Mouse (Mus musculus) 416B (cell line): ENCODE data around the gene Nlk.
A peak's percentile ranks its signal among the peaks of the same experiment; 100 is the strongest.

Source experiments
- DNase-seq: peaks from one replicate; pipeline ENCODE4 v3.0.0; 2011; ENCODE audit warnings: low read depth

Nlk gene

DNA sequence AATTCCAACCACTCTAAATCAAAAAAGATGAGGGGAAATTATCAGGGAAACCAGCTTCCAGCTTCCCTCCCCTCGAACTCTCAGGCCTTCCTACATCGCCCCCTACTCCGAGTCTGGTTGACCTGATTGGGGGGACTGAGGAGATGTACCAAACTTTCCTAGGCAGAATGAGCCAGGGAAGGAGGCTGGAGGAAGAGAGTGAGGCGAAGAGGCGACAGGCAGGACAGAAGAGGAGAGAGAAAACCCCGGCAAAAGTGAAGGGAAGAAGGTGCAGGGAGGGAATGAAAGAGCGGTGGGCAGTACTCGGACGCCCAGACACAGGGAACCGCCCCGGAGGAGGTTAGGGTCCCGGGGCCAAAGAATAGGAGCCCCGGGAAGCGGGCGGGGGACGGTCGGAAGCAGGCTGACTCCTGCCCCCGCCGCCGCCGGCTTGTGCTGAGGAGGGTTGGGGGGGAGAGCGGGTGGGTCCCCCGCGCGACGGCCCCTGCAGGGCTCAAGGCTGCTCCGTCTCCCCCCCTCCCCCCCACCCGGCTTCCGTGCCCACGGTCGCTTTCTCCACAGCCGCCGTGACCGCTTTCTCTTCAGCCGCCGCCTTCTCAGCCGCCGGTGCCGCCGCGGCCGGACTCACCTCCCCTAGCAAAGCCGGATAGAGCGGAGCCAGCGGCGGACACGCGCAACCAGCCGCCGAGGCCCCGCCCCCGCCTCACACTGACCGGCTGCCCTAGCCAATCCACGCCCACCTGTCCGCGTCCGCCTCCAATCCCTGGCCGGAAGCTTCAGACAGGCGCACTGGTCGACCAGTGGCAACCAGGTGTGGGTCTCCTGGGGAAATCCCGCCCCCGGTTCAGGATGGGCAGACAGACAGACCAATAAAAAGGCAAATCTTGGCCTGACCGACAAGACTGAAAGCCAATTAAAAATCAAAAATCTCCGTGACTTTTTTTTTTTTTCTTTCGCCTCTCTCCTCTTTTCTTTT, at the start of gene Nlk:
TSS of gene Nlk (minus strand) at position 597 of the 976 bp plus-strand sequence.
- DNase-seq: peak; percentile 99

DNA sequence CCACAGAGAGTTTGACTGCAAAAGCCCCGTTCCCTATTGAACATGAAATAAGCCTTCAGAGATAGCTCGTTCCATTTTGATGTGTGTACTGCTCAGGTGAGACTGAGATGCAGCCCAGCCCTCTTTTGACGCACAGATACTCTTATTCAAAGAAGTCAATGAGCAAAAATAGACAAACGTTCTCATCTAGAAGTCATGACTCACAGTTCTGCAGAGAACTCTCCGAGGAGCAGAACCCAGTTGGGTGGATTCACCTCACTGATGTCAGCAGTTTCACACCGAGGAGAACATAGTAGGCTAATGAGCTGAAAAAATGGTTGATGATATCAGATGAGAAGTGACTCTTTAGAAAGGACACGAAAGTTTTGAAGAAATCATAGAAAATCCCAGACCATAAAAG, 49.1 kb upstream of the Nlk start:
- DNase-seq: no peak

DNA sequence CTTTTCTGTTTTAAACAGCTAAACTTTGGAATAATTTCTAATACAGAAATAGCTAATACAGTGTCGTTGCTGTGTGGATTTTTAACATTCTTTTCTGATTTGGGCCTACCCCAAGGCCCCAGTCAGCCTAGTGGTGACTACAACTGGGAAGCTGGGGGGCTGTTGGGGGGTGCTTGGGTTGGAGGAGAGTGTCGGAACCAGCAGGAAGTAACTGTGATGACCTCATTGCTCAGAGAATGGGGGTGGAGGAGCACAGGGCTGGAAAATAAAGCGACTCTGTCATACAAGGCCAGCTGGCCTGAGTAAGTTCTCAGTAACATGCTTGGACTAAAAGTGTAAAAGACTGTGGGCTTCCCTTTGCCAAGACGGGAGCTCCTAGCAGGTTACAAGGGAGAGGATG, 48.3 kb upstream of the Nlk start:
- peak; percentile 19 for DNase-seq

DNA sequence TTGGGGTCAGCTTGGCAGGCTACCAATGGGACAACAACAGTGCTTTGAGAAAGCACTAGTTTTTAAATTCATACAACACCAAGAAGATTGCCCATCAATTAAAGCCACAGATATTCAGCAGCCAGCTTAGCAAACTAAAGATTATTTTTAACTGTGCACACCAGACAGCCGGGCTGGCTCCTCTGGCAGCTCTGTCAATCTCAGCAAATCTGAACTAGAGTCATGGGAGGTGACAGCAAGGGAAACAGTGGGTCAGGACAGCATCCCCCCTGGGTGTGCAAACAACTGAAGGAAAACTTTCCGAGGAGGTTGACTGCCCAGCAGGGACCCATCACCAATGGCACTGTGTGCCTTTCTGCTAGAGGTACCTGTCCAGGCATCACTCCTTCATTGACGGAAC, 45.3 kb upstream of the Nlk start:
- no peak for DNase-seq

DNA sequence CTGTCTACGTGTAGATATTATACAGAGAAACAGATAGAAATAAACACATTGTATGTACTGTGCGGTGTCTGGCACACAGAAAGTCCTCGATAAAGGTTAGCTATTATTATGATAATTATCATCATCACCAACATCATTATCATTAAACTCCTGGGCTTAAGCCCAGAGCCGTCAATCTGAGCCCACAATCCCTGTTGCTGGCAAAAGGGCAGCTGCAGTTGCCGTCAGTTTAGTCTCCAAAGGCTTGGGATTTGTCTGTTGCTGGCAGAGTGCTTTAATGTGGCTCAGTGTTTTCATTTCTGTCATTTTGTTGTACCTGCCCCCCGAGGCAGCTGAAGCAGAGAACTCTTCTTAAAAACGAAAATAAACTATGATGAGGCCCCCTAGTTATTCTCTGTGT, 44.8 kb upstream of the Nlk start:
- DNase-seq: no peak

DNA sequence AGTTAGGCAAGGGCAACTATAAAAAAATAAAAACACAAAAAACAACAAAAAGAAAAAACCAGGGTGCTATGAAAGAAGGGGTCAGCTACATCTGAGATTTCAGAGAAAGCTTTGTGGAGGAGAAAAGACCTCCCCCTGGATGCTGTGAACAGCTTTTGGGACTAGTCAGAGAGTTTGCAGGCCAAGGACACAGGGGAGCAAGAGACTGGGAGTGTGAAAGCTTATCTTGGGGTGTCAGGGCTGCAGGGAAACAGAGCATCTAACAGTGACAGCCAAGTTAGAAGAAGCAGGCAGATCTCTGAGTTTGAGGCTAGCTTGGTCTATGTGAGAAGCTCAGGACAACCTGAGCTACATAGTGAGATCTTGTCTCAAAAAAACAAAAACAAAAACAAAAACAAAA, 42.2 kb upstream of the Nlk start:
- DNase-seq: no peak

DNA sequence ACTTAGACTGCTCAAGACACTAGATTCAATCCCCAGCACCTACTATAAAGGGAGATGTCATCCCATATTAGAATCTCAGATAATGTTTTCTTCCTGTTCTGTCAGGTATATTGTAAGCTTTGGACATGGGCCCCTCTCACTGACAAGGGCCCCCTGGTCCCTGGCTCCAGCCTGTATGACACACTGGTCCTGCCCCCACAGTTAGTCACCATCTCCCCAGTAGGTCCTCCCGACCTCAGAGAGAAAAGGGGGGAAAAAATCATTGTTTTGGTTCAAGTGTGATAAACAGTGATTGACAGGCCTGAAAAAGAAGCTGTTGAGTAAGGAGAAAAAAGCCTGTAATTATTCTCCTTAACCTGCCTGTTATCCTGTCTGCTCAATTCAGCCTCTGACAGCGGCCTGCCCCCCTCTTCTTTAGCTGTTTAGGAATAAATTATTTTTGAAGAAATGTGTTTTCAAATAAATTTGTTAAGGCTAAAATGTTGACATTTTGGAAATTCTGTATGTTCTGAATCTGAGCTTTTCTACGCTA, 39.8 kb upstream of the Nlk start:
- DNase-seq: no peak

DNA sequence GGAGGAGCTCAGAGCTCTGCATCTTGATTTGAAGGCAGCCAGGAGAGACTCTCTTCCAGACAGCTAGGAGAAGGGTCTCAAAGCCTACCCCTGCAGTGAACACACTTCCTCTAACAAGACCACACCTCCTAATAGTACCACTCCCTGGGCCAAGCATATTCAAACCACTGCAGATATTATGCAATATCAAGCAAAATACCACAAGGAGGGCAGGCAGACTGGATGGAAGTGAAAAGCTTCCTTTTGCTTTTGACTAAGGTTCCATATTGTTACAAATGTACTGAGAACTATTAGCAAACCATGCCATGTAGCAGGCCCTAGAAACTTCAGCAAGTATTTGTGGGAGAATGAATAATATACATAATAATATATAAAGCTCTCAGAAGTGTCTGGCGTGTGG, 38.0 kb upstream of the Nlk start:
- peak; percentile 43 for DNase-seq

DNA sequence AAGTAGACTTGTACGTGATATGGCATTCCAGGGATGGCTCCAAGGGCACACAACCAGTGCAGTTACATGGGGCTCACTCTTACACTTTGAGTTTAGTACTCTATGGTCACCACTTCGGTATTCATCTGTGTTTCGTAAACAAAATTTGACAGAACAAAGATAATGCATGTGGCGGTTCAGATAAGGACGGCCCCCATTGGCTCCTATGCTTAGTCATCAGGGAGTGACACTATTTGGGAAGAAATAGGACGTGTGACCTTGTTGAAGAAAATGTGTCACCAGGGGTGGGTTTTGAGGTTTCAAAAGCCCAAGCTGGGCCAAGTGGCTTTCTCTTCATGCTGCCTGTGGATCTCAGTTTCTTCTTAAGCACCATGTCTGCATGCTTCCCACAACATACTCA, 35.4 kb upstream of the Nlk start:
- DNase-seq: peak; percentile 37

DNA sequence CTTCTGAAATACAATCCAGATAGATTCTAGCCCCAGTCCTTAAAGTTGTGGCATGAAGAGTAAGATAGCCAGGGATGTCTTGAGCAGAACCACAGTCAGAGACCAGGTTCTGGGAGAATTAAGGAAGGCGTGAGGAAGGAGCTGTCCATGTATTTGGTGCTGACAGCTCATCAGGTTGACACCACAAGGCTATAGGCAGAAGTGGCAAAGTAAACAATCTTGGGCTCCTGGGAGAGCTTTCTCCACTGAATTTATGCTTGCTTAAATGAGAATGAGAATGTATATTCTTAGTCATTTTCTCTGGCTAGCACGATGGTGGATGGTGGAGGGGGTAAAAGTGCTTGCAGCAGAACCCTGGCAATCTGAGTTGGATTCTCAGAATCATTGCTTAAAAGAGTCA, 33.7 kb upstream of the Nlk start:
- DNase-seq: peak; percentile 53

DNA sequence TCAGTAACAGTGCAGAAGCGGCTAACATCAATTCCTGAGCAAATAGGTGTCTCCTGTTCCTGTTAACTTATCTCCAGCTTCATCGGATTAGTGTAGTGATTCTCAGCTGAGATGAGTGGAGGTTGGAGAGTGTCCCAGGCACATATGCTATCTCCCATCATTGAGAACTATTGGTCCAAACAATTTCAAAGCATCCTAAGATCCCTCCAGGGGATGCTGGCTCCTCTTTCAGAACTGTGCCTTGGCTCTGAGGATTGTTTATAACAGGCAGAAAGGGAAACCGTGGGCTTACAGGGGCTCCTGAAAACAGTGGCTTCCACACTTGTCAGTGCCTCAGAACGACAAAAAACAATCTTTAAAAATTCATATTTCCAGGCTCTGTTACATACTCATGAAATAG, 30.9 kb upstream of the Nlk start:
- DNase-seq: no peak

DNA sequence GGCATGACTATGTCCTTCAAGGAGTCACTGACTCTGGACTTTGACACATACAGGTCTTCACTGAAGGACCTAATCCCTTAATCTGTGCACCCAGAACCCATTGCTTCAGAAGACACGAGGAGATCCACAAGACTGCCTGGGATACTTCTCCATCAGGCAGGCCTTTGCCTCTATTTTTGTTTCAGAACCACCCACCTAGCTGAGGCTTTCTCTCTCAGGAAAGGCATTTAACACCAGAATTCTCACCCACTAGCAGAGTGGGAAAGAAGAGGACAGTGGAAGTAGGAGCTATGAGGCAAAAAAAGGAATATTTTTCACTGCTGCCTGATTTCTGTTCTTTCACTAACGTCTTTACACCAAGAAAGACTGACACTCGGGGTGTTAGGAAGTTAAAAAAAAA, 29.2 kb upstream of the Nlk start:
- DNase-seq: no peak

DNA sequence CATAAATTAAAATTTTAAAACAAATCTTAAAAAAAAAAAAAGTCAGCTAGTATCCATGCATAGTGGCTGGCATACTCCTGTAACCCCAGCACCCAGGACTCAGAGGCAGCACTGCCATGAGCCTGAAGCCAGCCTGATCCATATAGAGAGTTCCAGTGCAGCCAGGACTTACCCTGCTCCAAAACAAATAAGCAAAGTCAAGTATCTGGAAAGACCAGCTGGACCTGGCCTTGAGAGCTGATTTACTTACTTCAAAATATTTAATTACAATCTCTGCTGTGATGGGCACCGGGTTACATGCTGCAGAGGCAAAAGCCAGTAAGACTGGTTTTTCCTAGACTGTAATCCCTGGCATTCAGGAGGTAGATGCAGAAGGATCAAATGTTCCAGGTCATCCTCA, 27.6 kb upstream of the Nlk start:
- no peak for DNase-seq

DNA sequence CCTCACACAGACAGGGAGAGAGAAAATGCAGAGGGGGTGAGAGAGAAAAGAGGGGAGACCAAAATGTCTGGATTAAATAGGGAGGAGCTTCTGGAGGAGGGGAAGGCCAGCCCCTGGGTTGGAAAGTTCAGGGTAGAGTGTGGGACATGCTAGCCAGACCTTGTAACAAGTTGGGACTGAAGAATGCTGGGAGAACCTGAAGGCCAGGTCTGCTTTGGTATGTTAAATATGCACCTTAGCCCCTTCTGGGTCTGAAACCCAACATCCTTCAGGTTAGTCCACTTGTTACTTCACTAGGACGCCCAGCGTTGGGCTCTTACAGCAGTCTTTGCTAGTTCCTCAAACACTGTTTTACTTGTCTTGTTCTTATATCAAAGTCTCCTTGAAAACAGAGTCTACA, 24.2 kb upstream of the Nlk start:
- no peak for DNase-seq

DNA sequence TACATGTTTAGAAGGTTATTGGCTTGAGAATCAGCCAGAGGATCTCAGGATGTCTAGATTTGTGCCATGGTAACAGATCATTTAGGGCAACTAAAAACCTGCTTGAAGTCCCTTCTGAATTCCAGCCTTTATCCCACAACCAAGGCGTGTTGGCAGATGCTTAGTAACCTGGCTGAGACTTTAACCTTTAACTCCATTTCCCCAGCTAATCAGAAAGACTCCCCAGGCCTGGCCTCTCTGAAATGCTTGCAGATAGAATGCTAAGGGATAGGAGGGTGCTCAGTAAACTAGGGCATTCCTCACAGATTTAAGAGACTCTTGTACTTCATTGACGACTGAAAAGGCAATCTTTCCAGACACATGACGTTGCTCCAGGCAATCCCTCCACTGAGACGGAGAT, 20.5 kb upstream of the Nlk start:
- DNase-seq: no peak

DNA sequence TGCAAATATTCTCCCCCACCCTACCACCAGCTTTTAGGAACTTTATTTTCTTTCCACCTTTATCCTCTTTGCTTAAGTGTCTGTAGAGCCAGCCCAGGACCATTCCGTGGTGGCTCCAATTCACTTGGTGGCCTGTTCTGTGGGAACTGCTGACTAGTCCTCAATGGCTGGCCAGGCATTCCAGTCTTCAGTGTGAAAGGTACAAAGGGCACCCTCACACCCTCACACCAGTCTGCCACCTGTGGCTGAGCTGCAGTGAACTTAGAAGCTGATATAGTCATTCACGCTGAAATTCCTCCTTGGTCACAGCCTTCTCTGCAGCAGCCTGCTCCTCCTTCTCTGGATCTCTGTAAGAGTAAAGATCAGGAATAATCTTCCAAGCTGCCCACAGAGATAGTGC, 11.5 kb upstream of the Nlk start:
- DNase-seq: no peak

DNA sequence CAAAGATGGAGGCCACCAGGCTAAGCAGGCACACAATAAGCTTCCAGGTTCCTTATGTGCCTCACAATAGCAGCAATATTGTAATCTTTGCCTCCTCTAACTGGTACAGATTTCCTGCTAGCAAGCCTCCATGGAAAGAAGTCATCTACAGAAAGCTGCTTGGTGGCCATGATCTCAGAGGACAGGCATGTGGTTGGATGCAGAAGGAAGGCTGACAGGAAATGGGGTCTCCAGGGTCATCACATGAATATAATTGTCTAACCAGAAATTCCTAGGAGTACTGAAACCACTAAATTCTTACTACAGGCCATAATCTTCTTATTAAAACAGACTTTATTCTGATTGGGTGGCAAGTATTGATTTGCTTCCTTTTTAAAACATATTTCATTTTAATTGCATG, 8.9 kb upstream of the Nlk start:
- peak; percentile 23 for DNase-seq

DNA sequence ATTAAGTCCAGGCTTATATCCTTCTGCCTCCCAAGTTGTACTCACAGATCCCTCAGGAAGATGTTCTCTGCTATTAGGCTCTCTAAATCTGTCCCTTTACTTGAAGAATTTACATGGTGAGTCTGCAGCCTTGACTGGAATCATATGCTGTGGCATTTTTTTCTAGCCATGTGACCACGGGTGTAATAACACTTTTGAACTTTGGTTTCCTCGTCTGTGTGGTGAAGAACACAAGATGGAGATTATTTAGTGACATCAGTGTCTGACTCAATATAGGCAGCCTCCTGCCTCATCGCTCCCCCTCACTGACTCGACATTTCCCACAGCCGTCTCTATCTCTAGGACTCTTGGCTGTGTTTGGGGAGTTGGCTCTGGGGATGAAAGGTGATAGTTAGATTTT, 5.9 kb upstream of the Nlk start:
- no peak for DNase-seq

DNA sequence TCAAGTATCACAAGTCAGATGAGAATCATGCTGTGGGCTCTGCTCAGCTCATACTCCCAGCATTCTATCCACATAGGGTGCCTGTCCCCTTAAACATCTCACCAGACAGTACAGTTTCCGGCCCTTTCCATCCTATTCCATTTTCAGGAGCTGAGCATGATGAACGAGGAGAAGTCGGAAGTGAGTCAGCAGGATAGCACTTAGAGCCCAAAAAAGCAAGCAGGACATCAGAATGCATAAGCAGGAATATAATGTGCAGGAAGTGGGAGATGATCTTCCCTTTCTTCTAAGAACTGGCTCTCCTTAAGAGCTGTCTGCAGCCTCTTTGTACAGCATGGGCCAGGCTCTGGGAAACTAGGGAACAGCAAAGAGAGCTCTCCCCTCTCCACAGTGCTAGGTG, 5.1 kb upstream of the Nlk start:
- no peak for DNase-seq

DNA sequence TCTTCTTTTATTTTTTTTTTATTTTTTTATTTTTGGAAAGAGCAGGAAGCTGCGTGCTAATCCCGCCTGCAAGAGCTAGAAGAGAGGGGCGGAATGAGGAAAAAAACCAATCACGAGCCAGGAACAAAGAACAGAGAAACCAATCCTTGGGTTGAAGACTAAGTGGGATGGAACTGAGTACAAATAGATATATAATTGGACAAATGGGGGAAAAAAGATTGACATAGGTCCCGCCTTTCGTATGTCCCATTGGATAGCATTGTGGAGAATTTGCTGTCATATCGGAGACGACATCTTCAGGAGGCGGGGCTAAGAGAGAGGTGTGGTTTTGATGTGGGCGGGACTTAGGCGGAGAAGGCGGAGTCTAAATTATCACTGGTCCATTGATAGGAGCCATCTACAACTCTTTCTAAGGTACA, 589 bp upstream of the Nlk start:
- DNase-seq: peak; percentile 98

DNA sequence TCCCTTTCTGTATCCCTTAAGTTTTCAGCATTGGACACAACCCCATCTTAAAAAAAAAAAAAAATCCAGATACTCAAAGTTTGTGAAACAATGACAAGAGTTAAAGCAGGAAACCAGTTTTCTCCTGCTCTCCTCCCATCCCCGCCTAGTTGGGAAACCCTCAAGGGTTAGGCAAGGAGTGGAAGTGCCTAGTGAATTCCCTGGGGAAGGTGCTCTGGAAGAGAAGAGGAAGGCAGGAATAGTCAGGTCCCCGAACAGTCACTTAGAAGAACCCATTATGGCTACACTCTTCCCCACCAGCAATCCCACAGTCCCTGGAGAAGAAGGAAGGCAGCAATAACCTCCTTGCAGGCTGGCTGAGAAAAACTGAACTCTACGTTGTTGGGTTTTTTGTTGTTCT, 2.9 kb downstream of the Nlk start:
- no peak for DNase-seq

DNA sequence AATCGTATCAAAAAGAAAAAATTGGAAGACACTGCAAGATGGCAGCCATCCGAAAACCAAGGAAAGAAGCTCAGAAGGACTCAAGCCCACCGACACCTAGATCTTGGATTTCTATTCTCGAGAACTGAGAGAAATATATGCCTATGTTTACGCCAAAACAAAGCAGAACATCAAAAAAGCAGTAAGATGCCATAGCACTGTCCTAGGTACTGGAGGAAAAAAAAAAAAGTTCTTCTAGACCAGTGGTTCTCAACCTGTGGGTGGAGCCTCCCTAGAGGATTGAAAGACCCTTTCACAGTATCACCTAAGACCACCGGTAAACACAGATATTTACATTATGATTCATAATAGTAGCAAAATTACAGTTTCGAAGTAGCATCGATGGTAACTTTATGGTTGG, 3.9 kb downstream of the Nlk start:
- no peak for DNase-seq

DNA sequence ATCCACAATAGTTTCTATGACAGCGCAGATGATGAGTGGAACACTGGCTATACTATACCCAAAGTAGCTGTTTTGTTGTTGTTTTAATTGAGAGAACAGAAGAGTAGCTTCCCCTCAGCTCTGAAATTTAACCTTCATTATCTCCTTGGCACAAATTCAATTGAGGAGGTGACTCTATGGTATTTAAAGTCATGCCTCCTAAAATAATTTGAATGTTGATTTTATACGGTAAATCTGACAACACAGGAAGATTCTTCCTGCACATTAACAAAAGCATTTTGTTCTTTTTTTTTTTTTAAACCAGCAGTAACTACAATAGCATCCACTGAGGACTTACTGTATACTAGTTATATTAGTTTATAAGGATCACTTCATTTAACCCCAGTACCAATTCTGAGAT, 6.0 kb downstream of the Nlk start:
- no peak for DNase-seq

DNA sequence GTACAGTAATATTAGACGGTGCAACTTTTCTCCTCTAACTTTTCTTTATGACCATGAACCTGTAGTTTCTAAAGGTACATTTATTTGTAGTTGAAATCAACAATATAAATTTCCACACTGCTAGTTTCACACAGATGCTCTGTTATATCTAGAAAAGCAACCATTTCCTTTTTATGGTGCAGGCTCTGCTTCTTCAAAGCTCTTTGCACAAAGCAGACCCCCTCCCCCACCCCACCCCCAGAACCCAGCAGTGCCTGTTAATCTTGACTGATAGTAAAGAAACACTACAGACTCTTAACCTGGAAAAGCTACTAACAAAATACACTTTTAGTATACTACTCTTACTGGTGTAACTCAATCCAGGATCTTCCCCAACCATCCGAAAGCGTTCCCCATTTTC, 6.6 kb downstream of the Nlk start:
- no peak for DNase-seq
